Mouse (Mus musculus) limb, embryonic 11.5 days (tissue): ENCODE results near the gene B2m. TPM values are rescaled to one million over a fixed set of nuclear protein-coding genes. Genes with fewer than 3 reads are reported as not detected.
A peak's percentile ranks its signal among the peaks of the same experiment; 100 is the strongest.

Source experiments
- ATAC-seq: fragments of 200-750 bp; cut with Nextera tagmentation; 2 replicates; pipeline ENCODE4 v1.8.0; 2017; ENCODE audit warnings: low read depth; ENCODE audit not compliant: insufficient number of reproducible peaks, low FRiP score, low TSS enrichment
- DNase-seq: peaks from one replicate; pipeline ENCODE4 v3.0.0-alpha.2; 2015; ENCODE audit warnings: low spot score
- H3K27ac ChIP-seq: fragments of 300-500 bp; sonication (generic); replicated peaks from 2 replicates; pipeline ENCODE4 v1.5.1; 2014; ENCODE audit warnings: low read depth, mild to moderate bottlenecking, low read length
- H3K27me3 ChIP-seq: fragments of 300-500 bp; sonication (generic); 2 replicates; pipeline ENCODE4 v1.6.1; 2014; ENCODE audit warnings: mild to moderate bottlenecking, low read length, mixed read lengths; ENCODE audit not compliant: control insufficient read depth, insufficient read depth
- H3K36me3 ChIP-seq: fragments of 300-500 bp; sonication (generic); 2 replicates; pipeline ENCODE4 v1.6.1; 2014; ENCODE audit warnings: mild to moderate bottlenecking, low read length, moderate library complexity, mixed read lengths; ENCODE audit not compliant: control insufficient read depth, insufficient read depth
- H3K4me1 ChIP-seq: fragments of 300-500 bp; sonication (generic); 2 replicates; pipeline ENCODE4 v1.6.1; 2014; ENCODE audit warnings: low read length, mixed read lengths; ENCODE audit not compliant: control insufficient read depth, insufficient read depth
- H3K4me2 ChIP-seq: fragments of 300-500 bp; sonication (generic); 2 replicates; pipeline ENCODE4 v1.6.1; 2014; ENCODE audit warnings: low read depth, mild to moderate bottlenecking, moderate library complexity; ENCODE audit not compliant: severe bottlenecking
- H3K4me3 ChIP-seq: fragments of 300-500 bp; sonication (generic); 2 replicates; pipeline ENCODE4 v1.5.1; 2014; ENCODE audit warnings: low read depth, low read length
- H3K9ac ChIP-seq: fragments of 300-500 bp; sonication (generic); 2 replicates; pipeline ENCODE4 v1.6.1; 2014; ENCODE audit warnings: mild to moderate bottlenecking, low read length
- H3K9me3 ChIP-seq: fragments of 300-500 bp; sonication (generic); 2 replicates; pipeline ENCODE4 v1.6.1; 2016; ENCODE audit warnings: low read length; ENCODE audit not compliant: control insufficient read depth
- WGBS: fragments of 180-500 bp; shearing (Covaris S2); extraction: QIAGEN DNeasy Blood & Tissue Kit; methylation state at CpG from one replicate; pipeline ENCODE4 v1.1.7; 2014; 5-methylcytosine and 5-hydroxymethylcytosine counted together
- polyA plus RNA-seq: library from polyadenylated mRNA; unstranded; fragments of >200 nt; fragmentation: Nextera tagmentation; extraction: Ambion mirVana; gene quantifications from 2 replicates; pipeline ENCODE4 v1.2.1, GENCODE M21; 2014

The B2m gene
- polyA plus RNA-seq, 1 experiment from 2014 or later: 112 TPM

DNA sequence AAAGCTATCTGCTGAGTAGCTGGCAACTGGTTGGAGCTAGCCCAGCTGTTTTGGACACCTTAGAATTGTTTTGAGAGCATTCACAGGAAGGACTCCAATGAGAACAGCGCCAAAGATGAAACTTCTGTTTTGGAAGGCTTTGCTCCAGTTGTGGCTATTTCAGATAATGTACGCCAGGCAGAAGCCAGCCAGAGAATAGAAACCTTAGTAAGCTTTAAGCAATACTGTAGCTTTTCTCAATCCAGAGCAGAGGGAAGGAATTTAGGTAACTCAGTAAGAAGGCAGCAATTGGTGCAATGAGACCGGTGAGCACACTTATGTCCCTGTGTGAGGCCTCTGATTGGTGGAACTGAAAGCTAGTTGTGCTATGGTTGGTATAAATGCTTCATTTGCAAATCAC, 4.4 kb upstream of the B2m start:
- no peaks in the 10 kb centered on the region for H3K9me3 ChIP-seq
- WGBS: 93% methylated on average over 3 of the region's 3 CpGs
- no peak overlapping the region for H3K9ac ChIP-seq

DNA sequence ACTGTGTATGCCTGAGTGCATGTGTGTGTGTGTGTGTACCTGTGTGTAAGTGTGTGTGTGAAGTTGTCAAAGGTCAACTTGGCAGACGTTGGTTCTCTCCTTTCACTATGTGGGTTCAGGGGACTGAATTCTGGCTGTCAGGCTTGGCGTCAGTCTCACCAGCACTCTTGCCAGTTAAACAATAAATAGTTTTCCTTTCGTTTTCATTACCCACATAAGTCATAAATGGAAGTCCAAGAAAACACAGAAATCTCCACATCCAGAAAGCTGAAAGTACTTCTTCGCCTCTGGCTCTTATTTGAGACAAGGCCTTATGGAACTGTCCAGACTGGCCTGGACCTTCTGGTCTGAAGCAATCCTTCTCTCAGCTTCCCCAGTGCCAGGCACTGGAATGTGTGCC, 1.7 kb upstream of the B2m start:
- no peak for DNase-seq
- 65% methylated on average over 4 of the region's 4 CpGs for WGBS
- no peaks in the 10 kb centered on the region for H3K9me3 ChIP-seq
- no peak for ATAC-seq
- H3K36me3 ChIP-seq: no peaks in the 10 kb centered on the region
- no peak overlapping the region for H3K27ac ChIP-seq
- no peak overlapping the region for H3K4me3 ChIP-seq
- H3K9ac ChIP-seq: no peak overlapping the region
- no peaks in the 10 kb centered on the region for H3K4me1 ChIP-seq
- H3K4me2 ChIP-seq: no peak overlapping the region
- H3K27me3 ChIP-seq: no peaks in the 10 kb centered on the region

More for the DNA sequence above, 4.4 kb upstream of the B2m start:
- no peak for ATAC-seq
- no peaks in the 10 kb centered on the region for H3K4me1 ChIP-seq
- H3K27ac ChIP-seq: no peak overlapping the region
- H3K4me3 ChIP-seq: no peak overlapping the region
- no peaks in the 10 kb centered on the region for H3K27me3 ChIP-seq
- DNase-seq: no peak
- no peak overlapping the region for H3K4me2 ChIP-seq
- no peaks in the 10 kb centered on the region for H3K36me3 ChIP-seq

DNA sequence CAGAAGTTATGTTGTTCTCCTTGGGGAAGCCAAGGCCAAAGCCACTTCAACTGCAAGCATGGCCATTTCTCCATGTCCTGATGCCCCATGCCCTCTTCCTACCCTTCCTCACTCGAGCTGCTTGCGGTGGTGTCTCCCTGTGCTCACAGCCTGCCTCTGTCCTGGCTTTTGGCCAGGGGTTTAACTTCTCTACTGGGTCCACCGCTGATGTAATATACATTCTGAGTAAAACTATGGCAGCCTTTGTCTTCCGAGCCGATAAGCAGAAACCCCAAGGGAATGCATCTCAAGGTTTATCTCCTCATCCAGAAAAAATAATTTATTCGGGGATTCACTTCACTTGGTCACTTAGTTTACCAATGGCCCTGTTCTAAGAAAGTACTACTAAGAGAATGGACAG, 799 bp upstream of the B2m start:
- Histone ChIP-seq H3K4me2 (no peak overlapping the region), H3K27me3 (no peaks in the 10 kb centered on the region), H3K27ac (no peak overlapping the region), H3K9ac (no peak overlapping the region), H3K4me1 (no peaks in the 10 kb centered on the region), H3K4me3 (no peak overlapping the region), H3K36me3 (no peaks in the 10 kb centered on the region), H3K9me3 (no peaks in the 10 kb centered on the region)
- ATAC-seq (no peak), DNase-seq (no peak)
- 84% methylated on average over 6 of the region's 6 CpGs for WGBS

DNA sequence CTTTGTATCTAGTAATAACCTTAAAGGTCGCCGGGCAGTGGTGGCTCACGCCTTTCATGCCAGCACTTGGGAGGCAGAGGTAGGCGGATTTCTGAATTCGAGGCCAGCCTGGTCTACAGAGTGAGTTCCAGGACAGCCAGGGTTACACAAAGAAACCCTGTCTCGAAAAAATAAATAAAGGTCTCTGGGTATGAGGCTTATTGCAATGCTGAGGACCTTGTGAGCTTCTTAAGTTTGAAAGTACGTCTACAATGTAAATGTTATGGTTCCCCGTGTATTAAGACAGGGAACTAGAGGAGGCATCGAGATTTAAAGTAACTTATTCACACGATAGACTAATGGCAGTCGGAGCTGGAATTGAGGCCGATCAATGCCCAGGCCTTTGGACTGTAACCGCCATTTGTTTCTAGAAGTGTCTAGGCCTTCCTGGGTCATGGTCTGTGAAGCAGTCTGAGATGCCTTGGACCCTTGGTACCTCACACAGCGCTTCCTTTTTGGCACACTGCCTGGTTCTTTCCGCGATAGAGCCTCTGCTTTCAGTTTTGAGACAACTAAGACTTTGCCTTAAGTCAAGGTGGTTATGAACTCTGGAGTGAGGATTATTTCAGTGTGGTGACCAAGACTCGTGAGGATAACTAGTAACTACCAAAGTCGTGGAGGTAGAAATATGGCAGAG, 894 bp downstream of the B2m start:
- no peaks in the 10 kb centered on the region for H3K9me3 ChIP-seq
- H3K9ac ChIP-seq: peak overlapping the region; percentile 67
- WGBS: 41% methylated on average over 18 of the region's 18 CpGs
- no peaks in the 10 kb centered on the region for H3K27me3 ChIP-seq
- peak overlapping the region; percentile 56 for H3K4me3 ChIP-seq
- peak; percentile 28 for DNase-seq
- no peak for ATAC-seq
- H3K4me2 ChIP-seq: peak overlapping the region; percentile 64
- H3K36me3 ChIP-seq: no peaks in the 10 kb centered on the region; the same call in 1 of the 2 replicates
- H3K4me1 ChIP-seq: no peaks in the 10 kb centered on the region
- no peak overlapping the region for H3K27ac ChIP-seq

DNA sequence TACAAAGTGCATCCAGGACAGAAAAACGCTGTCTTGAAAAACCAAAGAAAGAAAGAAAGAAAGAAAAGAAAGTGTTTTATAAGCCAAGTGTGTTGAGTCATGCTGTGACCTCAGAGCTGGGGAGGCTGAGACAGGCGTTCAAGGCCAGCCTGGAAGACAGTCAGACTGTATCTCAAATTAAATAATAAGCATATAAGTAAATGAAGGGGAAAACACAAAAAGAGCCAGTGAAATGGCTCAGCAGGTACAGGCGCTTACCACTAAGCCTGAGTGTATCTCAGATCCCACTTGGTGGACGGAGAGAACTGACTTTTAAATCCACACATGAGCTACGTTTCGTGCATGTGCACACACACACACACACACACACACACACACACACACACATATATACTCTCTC, 1.8 kb downstream of the B2m start:
- ATAC-seq (no peak), DNase-seq (no peak)
- Histone ChIP-seq H3K4me3 (no peak overlapping the region), H3K36me3 (no peaks in the 10 kb centered on the region; the same call in 1 of the 2 replicates), H3K4me1 (no peaks in the 10 kb centered on the region), H3K27ac (no peak overlapping the region), H3K27me3 (no peaks in the 10 kb centered on the region), H3K9me3 (no peaks in the 10 kb centered on the region), H3K9ac (no peak overlapping the region), H3K4me2 (no peak overlapping the region; the same call in 1 of the 2 replicates)
- WGBS: 94% methylated on average over 6 of the region's 6 CpGs

DNA sequence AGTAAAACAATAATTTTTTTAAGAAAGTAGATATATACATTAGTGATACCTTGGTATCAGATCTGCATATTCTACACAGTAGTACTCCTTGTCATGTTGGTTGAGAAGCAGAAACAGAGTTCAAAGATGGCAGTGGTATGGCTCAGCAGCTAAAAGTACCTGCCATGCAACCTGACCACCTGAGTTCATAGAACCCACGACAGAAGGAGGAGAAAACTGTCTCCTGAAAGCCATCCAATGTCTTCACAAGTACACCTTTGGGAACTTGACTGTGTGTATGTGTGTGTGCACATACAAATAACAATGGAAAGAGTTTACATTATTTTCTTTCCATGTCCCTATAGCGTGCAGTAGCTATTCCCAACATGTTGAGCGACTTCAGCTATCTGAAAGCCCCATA, 2.2 kb downstream of the B2m start:
- ATAC-seq (no peak), DNase-seq (no peak)
- Histone ChIP-seq H3K9me3 (no peaks in the 10 kb centered on the region), H3K4me2 (no peak overlapping the region), H3K27me3 (no peaks in the 10 kb centered on the region), H3K27ac (no peak overlapping the region), H3K9ac (no peak overlapping the region), H3K36me3 (no peaks in the 10 kb centered on the region; the same call in 1 of the 2 replicates), H3K4me3 (no peak overlapping the region), H3K4me1 (no peaks in the 10 kb centered on the region)
- 80% methylated on average over 3 of the region's 3 CpGs for WGBS

DNA sequence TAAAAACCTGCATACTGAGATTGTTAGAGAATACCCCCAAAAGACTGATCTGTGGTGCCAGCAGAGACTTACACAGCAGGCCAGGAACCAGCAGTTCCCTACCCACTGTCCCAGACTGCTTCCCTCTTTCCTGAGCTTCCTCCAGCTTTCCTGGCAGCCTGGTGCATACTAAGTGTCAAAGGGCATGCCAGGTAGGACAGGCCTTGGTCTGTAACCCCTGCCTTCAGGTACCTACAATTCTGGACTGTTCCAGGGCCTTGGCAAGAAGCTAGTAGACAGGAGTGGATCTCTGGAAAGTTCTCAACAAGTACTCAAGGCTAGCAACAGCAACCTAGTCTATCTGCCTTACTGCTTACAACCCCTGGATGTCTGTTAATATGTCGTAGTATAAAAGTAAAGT, 3.7 kb downstream of the B2m start:
- ATAC-seq (no peak), DNase-seq (no peak)
- no peak overlapping the region for H3K4me3 ChIP-seq
- H3K9ac ChIP-seq: no peak overlapping the region
- H3K27ac ChIP-seq: no peak overlapping the region
- H3K27me3 ChIP-seq: no peaks in the 10 kb centered on the region
- 85% methylated on average over 1 of the region's 1 CpGs for WGBS
- no peak overlapping the region for H3K4me2 ChIP-seq
- H3K9me3 ChIP-seq: no peaks in the 10 kb centered on the region
- no peaks in the 10 kb centered on the region; the same call in 1 of the 2 replicates for H3K36me3 ChIP-seq
- H3K4me1 ChIP-seq: no peaks in the 10 kb centered on the region

DNA sequence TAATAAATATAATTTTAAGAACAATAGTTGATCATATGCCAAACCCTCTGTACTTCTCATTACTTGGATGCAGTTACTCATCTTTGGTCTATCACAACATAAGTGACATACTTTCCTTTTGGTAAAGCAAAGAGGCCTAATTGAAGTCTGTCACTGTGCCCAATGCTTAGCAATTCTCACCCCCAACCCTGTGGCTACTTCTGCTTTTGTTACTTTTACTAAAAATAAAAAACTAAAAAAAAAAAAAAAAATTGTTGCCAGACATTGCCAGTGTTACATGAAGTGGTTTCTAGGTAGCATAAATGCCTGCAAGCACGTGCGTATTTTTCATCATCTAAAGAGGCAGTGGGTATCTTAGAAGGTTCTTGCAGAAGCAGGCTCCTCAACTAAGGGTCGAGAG, 5.4 kb downstream of the B2m start:
- H3K4me1 ChIP-seq: no peaks in the 10 kb centered on the region
- WGBS: 87% methylated on average over 3 of the region's 3 CpGs
- no peak overlapping the region for H3K27ac ChIP-seq
- DNase-seq (no peak), ATAC-seq (no peak)
- no peak overlapping the region for H3K4me2 ChIP-seq
- no peaks in the 10 kb centered on the region for H3K9me3 ChIP-seq
- H3K4me3 ChIP-seq: no peak overlapping the region
- no peaks in the 10 kb centered on the region; the same call in 1 of the 2 replicates for H3K36me3 ChIP-seq
- no peaks in the 10 kb centered on the region for H3K27me3 ChIP-seq
- H3K9ac ChIP-seq: no peak overlapping the region
